Mouse (Mus musculus) gastrocnemius, postnatal 25 days (tissue): ENCODE measurements around the gene Tfap4. TPM values are rescaled to one million over a fixed set of nuclear protein-coding genes. Genes with fewer than 3 reads are reported as not detected.
A peak's percentile ranks its signal among the peaks of the same experiment; 100 is the strongest.

Source experiments
- DNase-seq: peaks from one replicate; pipeline ENCODE4 v3.0.0; 2022
- total RNA-seq, 2 experiments: library from RNA; stranded (reverse); gene quantifications; 1 replicate in 1 of 2; 2 replicates in 1 of 2; pipeline ENCODE4 v1.2.3; 2021

The Tfap4 gene
- total RNA-seq, 2 experiments from 2014 or later, result 2.3 to 3.2 TPM

DNA sequence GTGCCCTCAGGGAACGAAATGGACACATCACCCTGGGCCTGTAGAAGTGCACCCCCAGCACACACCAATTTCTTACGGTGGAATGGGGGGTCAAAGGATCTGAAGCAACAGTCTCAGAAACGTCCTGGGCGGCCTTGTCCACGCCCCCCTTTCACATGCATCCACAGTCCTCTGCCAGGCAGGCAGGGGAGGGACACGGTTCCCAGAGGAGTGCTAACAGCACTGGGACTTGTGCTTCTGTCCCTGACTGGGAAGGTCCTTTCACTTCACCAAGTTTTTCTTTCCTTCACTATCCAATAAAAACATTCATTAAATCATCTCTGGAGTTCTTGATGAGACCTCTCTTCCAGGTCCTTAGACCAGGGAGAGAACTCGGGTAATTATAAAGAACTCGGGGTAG, 39.0 kb downstream of the Tfap4 start:
- DNase-seq, result no peak

DNA sequence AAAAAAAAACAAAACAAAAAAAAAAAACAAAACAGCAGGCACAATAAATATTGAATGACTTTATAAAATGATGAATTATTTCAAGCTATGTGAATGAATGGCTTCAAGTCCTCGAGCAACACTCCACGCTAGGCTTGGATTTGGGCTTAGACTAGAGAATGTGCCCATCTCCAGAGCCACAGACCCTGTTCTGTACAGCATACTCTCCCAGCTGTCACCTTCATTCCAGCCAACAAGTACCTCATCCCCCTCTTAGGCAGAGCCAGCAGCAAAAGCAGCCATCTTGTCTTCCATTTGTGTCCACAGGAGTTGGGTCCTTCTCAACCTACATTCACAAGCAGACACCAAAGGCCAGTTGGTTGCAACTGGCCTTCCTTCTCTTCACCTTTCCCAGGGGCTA, 39.8 kb downstream of the Tfap4 start:
- DNase-seq, result no peak

DNA sequence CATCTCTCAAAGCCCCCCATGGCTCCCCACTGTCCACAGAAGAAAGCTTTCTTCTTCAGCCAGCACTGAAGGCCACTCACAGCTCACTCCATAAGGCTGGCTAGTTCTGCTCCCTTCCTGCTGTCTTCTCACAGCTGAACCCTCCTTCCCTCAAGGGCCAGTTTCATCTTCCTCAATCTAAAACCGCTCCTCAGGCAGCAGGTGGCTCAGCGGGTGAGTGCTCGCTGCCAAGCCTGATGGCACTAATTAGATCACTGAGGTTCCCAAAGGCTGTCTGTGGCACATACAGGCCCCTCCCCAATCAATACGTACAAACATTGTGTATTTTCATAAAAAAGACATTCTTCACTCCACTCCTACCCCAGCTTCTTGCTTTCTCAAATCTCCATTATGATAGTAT, 40.5 kb downstream of the Tfap4 start:
- no peak for DNase-seq

DNA sequence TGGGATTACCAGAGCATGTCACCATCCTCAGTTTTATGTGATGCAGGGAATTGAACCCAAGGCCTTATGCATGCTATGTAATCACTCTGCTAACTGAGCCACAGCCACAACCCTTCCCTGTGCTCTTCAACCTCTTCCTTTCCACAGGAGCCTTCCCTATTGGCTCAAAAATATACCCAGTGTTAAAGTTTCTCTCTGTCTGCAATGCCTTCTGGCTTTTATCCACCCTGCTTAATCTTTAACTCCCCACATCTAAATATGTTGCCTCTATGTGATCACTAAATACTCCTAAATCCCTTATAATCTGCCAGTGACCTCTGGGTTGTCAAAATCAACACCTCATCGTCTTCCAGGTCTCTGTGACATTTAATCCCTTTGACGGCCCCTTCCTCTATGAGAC, 41.7 kb downstream of the Tfap4 start:
- DNase-seq, result no peak

DNA sequence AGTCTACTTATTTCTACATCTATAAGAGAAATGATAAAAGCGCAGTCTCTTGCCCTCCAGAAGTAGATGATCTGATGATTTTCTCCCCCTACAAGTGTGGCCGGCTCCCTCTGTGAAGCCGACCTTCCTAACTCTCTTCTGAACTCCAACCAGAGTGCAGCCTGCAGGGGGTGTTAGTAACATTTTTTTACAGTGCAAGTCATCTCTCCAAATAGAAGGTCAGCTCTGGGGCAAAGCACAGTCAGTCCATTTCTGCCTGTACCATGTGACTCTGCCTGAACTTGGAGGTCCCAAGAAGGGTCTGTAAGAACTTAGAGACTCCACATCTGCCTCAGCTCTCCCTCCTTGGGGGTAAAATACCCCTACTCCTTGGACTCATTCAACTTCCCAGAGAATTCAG, 45.3 kb downstream of the Tfap4 start:
- DNase-seq, result no peak

DNA sequence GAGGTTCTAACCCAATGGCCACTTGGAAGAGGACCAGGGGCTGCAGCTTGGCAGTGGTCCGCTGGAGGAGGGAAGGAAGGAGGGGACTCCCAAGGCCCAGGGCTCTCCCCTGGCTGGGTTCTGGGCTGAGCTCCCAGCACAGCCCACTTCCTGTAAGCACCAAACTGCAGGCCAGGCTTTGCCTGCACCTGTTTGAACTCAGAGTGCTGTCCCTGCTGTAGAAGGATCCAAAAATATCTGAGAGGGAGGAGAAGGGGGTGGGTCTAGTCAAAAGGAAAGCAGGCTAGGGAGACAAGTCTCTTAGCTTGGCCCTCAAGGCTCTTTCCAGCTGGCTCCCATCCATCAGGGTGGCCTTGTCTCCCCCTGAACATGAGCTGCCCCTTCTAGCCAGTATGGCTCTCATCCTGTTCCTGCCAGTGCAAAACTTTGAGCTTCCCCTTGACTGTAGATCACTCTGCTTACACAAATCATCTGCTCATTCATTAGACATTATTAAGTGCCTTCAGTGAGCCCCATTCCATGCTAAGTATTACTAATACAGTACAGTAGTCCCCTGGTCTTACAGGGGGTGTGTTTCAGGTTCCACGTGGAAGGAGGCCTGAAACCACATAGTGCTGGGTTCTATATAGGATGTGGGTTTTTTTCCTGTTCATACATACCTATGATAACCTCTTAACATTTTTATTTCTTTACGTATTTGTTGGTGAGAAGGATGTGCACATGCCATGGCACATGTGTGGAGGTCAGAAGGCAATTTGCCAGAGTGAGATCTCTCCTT, 46.8 kb downstream of the Tfap4 start:
- peak; percentile 90 for DNase-seq

DNA sequence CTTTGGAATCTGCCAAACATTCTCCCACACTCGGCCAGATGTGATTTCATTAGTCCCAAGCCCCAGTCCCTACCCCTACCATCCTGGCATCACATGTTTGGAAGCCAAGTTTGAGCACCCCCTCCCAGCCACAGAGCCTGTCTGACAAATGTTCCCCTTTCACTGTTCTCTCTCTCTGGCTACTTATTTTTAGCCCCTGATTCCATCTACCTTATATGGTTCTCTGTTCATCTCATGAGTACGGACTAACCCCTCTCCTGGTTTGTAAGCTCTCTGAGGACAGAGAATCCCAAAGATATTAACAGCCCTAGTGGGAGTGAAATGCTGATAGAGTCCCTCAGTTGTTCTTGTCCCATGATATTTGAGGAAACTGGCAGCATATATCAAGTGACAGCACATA, 48.3 kb downstream of the Tfap4 start:
- DNase-seq, result no peak

DNA sequence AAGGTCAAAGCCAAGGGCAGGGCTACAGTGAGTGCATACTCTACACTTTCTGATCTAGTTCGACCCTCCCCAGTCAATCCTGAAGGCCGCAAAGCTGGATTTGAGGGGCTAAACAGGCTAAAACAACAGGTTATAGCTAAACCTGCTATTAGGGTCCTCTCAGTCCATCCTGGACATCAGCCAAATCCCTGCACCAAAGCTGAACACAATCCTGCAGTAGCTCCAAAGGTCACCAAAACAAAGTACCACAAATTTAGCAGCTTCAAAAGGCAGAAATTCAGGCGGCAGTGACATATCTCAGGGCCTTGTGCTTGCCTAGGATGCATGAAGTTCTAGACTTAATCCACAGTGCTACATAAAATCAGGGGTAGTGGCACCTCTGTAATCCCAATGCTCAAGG, 53.5 kb downstream of the Tfap4 start:
- DNase-seq, result no peak

DNA sequence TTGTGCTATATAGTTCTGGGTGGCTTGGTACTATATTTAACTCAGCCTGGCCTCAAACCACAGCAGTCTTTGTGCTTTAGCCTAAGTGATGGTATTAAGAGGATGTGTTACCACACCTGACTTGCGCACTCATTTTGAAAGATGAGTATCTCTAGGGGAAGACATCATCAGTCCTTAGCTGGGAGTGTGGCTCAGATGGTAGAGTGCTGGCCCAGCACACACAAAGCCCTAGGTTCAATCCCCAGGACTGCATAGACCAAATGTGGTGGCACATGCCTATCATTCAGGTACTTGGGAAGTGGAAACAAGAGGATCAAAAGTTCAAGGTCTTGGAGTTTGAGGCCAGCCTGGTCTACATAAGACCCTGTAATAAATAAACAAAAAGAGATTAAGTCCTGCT, 56.2 kb downstream of the Tfap4 start:
- DNase-seq, result no peak

DNA sequence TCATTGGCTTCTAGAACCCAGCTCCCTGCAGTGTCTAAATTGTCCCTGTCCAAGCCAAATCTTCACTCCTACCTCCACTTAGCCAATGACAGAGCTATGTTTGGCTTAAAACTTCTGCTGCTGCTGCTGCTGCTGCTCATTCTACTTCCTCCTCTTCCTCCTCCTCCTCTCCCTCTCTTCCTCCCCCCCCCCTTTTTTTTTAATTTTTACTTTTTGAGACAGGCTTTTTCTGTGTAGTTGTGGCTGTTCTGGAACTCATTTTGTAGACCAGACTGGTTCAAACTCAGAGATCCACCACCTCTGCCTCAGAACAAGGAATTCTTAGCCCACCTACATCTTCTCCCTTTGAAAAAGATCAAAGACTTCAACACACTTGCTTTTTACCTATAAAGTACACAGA, 57.1 kb downstream of the Tfap4 start:
- no peak for DNase-seq

DNA sequence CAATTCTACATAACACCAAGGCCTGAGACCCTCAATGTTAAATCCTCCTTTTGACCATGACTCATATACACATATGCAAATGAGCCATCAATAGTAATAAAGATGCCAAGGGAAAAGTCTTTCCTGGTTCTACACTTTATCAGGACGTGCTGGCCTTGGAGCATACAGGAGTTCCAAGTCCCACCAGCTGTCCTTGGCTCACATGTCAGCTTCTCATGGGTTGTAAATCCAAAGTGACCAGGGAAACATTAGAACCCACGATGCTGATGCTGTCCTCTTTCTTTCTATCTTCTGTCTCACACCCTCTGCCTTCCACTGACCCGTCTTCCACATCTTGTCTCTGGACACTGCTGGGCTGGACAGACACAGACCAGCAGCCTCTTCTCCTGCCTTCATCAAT, 58.0 kb downstream of the Tfap4 start:
- DNase-seq, result no peak

DNA sequence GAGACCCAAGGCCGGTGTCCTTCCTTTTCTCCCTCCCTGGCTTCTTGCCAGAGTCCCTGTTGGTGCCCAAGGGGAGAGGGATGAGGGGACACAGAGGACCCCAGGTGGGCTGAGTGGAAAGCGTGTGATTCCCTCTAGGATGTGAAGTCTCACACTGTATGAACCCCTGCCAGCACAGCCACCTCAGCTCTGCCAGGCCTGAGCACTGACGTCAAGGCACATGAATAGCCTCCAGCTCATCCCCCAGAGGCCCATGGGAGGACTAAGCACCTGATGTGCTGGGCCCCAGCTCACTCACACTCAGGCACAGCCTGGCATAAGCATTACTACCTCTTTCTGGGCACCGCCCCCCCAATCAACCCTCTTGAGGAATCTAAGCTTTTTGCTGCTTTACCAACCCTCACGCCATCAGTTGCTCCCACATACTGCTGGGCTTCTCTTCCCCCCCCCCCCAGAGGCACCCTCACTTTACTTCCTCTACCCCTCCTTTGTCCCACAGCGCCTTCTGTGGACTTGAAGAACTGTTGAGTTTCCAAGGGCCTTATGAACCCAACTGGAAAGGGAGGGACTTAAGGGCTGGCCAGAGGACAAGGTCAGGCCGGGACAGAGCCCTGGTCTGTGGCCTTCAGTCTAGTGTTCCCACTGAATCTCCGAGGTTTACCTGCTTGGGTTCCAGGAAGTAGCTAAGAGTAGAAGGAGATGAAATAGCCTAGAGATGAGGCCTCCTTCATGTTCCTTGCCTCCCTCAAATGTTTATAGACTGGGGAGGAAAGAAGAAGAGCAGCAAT, 58.9 kb downstream of the Tfap4 start:
- DNase-seq, result peak; percentile 79

DNA sequence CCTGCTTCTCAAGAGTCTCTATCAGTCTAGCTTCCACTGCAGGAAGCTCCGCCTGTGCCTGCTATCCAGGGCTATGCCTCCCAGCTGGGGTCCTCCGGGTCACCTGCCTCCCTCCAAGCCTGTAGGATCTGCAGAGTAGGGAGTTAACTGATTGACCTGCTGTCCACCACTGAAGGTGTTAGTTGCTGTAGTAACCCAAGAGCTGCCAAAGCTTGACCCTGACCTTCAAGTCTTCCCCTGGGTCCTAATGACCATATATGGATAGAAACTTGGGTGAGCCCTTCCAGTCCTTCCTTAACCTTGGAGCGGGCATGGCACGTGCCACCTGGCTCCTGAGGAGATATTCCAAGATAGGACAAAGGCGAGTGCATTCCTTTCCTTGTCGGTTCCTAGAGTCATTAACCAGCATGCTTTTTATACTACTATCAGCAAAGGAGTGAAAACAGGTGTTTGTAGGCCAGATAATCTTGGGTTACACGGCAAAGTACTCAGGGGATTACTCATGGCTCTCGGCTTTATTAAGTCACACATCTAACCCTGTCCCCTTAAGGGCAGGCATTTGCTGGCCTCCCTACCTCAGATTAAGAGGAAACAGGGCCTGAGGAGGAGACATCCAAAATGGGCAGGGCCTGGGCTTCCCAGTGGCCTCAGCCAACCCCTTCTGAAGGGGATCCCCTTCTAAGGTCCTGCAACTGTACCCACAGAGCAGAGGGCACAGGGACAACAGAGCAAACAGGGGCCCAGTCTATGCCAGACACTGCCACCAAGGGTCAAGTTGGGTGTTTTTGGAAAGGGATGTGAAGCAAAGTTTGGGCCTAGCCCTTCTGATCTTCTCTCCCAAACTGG, 61.7 kb downstream of the Tfap4 start:
- no peak for DNase-seq

DNA sequence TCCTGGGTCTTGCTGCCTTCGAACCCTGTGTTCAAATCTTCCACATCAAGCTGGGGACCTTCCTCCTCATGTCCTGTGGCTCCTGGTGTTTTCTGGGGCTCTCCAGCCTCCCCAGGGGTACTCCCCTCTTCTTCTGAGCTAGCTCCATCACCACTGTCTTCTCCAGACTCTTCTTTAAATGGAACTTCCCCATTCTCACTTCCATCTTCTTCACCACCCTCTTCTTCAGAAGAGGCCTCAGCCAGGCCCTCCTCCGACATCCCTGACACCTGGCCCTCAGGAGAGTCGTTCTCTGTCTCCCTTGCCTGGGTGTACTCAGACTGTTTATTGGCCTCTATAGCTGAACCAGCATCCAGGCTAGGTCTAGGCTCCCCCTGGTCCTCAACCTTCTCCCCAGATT, 63.2 kb downstream of the Tfap4 start:
- DNase-seq, result no peak

DNA sequence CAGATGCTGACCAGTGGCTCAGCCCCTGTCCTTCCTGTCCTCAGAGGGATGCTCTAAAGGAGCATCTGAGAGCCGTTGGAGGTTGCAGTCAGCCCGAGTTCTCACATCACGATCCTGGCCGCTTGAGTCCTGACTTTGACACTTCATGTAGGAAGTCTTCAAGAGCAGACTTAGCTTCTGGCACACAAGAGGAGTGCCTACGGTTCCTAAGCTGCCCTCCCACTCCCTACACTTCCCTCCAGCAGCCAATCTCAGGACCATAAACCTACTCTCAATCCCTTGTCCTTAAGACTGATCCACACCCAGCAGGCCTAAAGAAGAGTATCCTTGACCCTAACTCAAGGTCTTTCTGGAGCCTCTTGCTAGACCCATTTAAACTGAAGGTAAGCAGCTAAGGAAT, 63.8 kb downstream of the Tfap4 start:
- peak; percentile 41 for DNase-seq

Other genes with a start within 250 kb of the Tfap4 start
- gene Adcy9, start 139.4 kb downstream of the Tfap4 start, total RNA-seq, result 10 to 100 TPM; 27.0 to 28.2 TPM
- gene Srl, start 18.0 kb downstream of the Tfap4 start, total RNA-seq, result 1,000 to 10,000 TPM; 1,248 to 1,686 TPM
- 1 to 10 TPM; 7.0 to 7.1 TPM for gene Glis2, start 34.9 kb upstream of the Tfap4 start, total RNA-seq
- gene Pam16, start 65.1 kb upstream of the Tfap4 start, total RNA-seq, result 10 to 100 TPM; 87.2 to 90.6 TPM
- gene Vasn, start 80.1 kb upstream of the Tfap4 start, total RNA-seq, result 1 to 10 TPM; 4.6 to 4.8 TPM
- gene Dnaja3, start 80.1 kb upstream of the Tfap4 start, total RNA-seq, result 10 to 100 TPM; 91.1 to 93.8 TPM
- 10 to 100 TPM; 12.9 to 19.0 TPM for gene Coro7, start 119.9 kb upstream of the Tfap4 start, total RNA-seq
- 1 to 10 TPM; 1.7 to 3.8 TPM for gene Nmral1, start 159.5 kb upstream of the Tfap4 start, total RNA-seq
- 10 to 100 TPM; 31.3 to 34.5 TPM for gene Hmox2, start 166.5 kb upstream of the Tfap4 start, total RNA-seq
- gene Cdip1, start 230.4 kb upstream of the Tfap4 start, total RNA-seq, result 10 to 100 TPM; 70.1 to 76.9 TPM